Mouse (Mus musculus): Measurements from ENCODE around the gene Slc9b1. TPM values are rescaled to one million over a fixed set of nuclear protein-coding genes. Genes with fewer than 3 reads are reported as not detected.

The Slc9b1 gene
- total RNA-seq, 2 experiments from 2014 or later: not detected

GRCm38 (mm10) chr3:135436901-135437616 is 89.2 kb downstream of the Slc9b1 start:
- no peak for ATAC-seq (replicated peaks; ENCODE audit: low FRiP score, poor library complexity, severe bottlenecking)

- ATAC-seq (replicated peaks; ENCODE audit: low FRiP score, poor library complexity, severe bottlenecking): peak; percentile 82
Measured at GRCm38 (mm10) chr3:135437758-135438495, 90.1 kb downstream of the Slc9b1 start, which contains the start of gene Ube2d3. Ube2d3 (plus strand) TSS chr3:135438149.

- peak; percentile 45 for ATAC-seq (replicated peaks; ENCODE audit: low FRiP score, poor library complexity, severe bottlenecking)
Measured at GRCm38 (mm10) chr3:135438531-135438912, 90.7 kb downstream of the Slc9b1 start.

- ATAC-seq (replicated peaks; ENCODE audit: low FRiP score, poor library complexity, severe bottlenecking): peak; percentile 43
Measured at GRCm38 (mm10) chr3:135438913-135439531, 91.2 kb downstream of the Slc9b1 start.

GRCm38 (mm10) chr3:135439651-135440050 is 91.8 kb downstream of the Slc9b1 start:
- no peak for ATAC-seq (replicated peaks; ENCODE audit: low FRiP score, poor library complexity, severe bottlenecking)

- peak; percentile 57 for ATAC-seq (replicated peaks; ENCODE audit: low FRiP score, poor library complexity, severe bottlenecking)
Measured at GRCm38 (mm10) chr3:135440221-135440620, 92.4 kb downstream of the Slc9b1 start.

- ATAC-seq (replicated peaks; ENCODE audit: low FRiP score, poor library complexity, severe bottlenecking): peak; percentile 48
Measured at GRCm38 (mm10) chr3:135440621-135441020, 92.8 kb downstream of the Slc9b1 start.

GRCm38 (mm10) chr3:135444930-135445329 is 97.1 kb downstream of the Slc9b1 start:
- ATAC-seq (replicated peaks; ENCODE audit: low FRiP score, poor library complexity, severe bottlenecking): no peak

Other genes starting within 250 kb of the Slc9b1 start
- gene Cenpe, start 135.5 kb upstream of the Slc9b1 start, total RNA-seq (2015; ENCODE audit: low replicate concordance): 147 and 153 TPM in 2 replicates
- gene Cenpe, start 135.5 kb upstream of the Slc9b1 start, total RNA-seq (2017; ENCODE audit: low replicate concordance): 142 and 167 TPM in 2 replicates
- gene Bdh2, start 66.8 kb upstream of the Slc9b1 start, total RNA-seq (2015; ENCODE audit: low replicate concordance): not detected in 2 replicates
- not detected in 2 replicates for gene Bdh2, start 66.8 kb upstream of the Slc9b1 start, total RNA-seq (2017; ENCODE audit: low replicate concordance)
- gene Slc9b2, start 40.3 kb upstream of the Slc9b1 start, total RNA-seq (2015; ENCODE audit: low replicate concordance): not detected in 2 replicates
- gene Slc9b2, start 40.3 kb upstream of the Slc9b1 start, total RNA-seq (2017; ENCODE audit: low replicate concordance): not detected in 2 replicates
- 20.1 and 21.1 TPM in 2 replicates for gene Cisd2, start 75.9 kb downstream of the Slc9b1 start, total RNA-seq (2015; ENCODE audit: low replicate concordance)
- gene Cisd2, start 75.9 kb downstream of the Slc9b1 start, total RNA-seq (2017; ENCODE audit: low replicate concordance): 9.6 and 13.4 TPM in 2 replicates
- 298 and 352 TPM in 2 replicates for gene Ube2d3, start 90.1 kb downstream of the Slc9b1 start, total RNA-seq (2015; ENCODE audit: low replicate concordance)
- gene Ube2d3, start 90.1 kb downstream of the Slc9b1 start, total RNA-seq (2017; ENCODE audit: low replicate concordance): 160 and 276 TPM in 2 replicates
- gene Manba, start 137.6 kb downstream of the Slc9b1 start, total RNA-seq (2015; ENCODE audit: low replicate concordance): 3.1 and 4.6 TPM in 2 replicates
- 7.2 and 8.9 TPM in 2 replicates for gene Manba, start 137.6 kb downstream of the Slc9b1 start, total RNA-seq (2017; ENCODE audit: low replicate concordance)

Data from erythroblast, adult 5-6 weeks (primary cell).